Mouse (Mus musculus) limb, embryonic 11.5 days (tissue): ENCODE measurements at regions not wholly inside any gene's neighbourhood (a gene's known extent, or its start where the extent isn't known, plus 50 kb on each side); places are given as distances from the start of the nearest gene placed in this dataset.
A peak's percentile ranks its signal among the peaks of the same experiment; 100 is the strongest.

Experiments used
- ATAC-seq: fragments of 200-750 bp; cut with Nextera tagmentation; 2 replicates; pipeline ENCODE4 v1.8.0; 2017; ENCODE audit warnings: low read depth; ENCODE audit not compliant: insufficient number of reproducible peaks, low FRiP score, low TSS enrichment
- DNase-seq: peaks from one replicate; pipeline ENCODE4 v3.0.0-alpha.2; 2015; ENCODE audit warnings: low spot score
- H3K27ac ChIP-seq: fragments of 300-500 bp; sonication (generic); replicated peaks from 2 replicates; pipeline ENCODE4 v1.5.1; 2014; ENCODE audit warnings: low read depth, mild to moderate bottlenecking, low read length
- H3K27me3 ChIP-seq: fragments of 300-500 bp; sonication (generic); 2 replicates; pipeline ENCODE4 v1.6.1; 2014; ENCODE audit warnings: mild to moderate bottlenecking, low read length, mixed read lengths; ENCODE audit not compliant: control insufficient read depth, insufficient read depth
- H3K36me3 ChIP-seq: fragments of 300-500 bp; sonication (generic); 2 replicates; pipeline ENCODE4 v1.6.1; 2014; ENCODE audit warnings: mild to moderate bottlenecking, low read length, moderate library complexity, mixed read lengths; ENCODE audit not compliant: control insufficient read depth, insufficient read depth
- H3K4me1 ChIP-seq: fragments of 300-500 bp; sonication (generic); 2 replicates; pipeline ENCODE4 v1.6.1; 2014; ENCODE audit warnings: low read length, mixed read lengths; ENCODE audit not compliant: control insufficient read depth, insufficient read depth
- H3K4me2 ChIP-seq: fragments of 300-500 bp; sonication (generic); 2 replicates; pipeline ENCODE4 v1.6.1; 2014; ENCODE audit warnings: low read depth, mild to moderate bottlenecking, moderate library complexity; ENCODE audit not compliant: severe bottlenecking
- H3K4me3 ChIP-seq: fragments of 300-500 bp; sonication (generic); 2 replicates; pipeline ENCODE4 v1.5.1; 2014; ENCODE audit warnings: low read depth, low read length
- H3K9ac ChIP-seq: fragments of 300-500 bp; sonication (generic); 2 replicates; pipeline ENCODE4 v1.6.1; 2014; ENCODE audit warnings: mild to moderate bottlenecking, low read length
- H3K9me3 ChIP-seq: fragments of 300-500 bp; sonication (generic); 2 replicates; pipeline ENCODE4 v1.6.1; 2016; ENCODE audit warnings: low read length; ENCODE audit not compliant: control insufficient read depth
- WGBS: fragments of 180-500 bp; shearing (Covaris S2); extraction: QIAGEN DNeasy Blood & Tissue Kit; methylation state at CpG from one replicate; pipeline ENCODE4 v1.1.7; 2014; 5-methylcytosine and 5-hydroxymethylcytosine counted together

- 12% methylated on average over 5 of the region's 5 CpGs for WGBS
- no peaks in the 10 kb centered on the region for H3K9me3 ChIP-seq
- no peaks in the 10 kb centered on the region for H3K27me3 ChIP-seq
- ATAC-seq (peak; percentile 60; the same call in 1 of the 2 replicates), DNase-seq (peak; percentile 78)
- no peaks in the 10 kb centered on the region for H3K4me1 ChIP-seq
- no peak overlapping the region for H3K9ac ChIP-seq
- H3K4me2 ChIP-seq, result no peak overlapping the region
- H3K27ac ChIP-seq, result no peak overlapping the region
- H3K36me3 ChIP-seq, result no peaks in the 10 kb centered on the region
- no peak overlapping the region for H3K4me3 ChIP-seq
These were observed 54.2 kb upstream of the Rfpl4b start for GRCm38 (mm10) chr10:38875667-38876245.

DNA sequence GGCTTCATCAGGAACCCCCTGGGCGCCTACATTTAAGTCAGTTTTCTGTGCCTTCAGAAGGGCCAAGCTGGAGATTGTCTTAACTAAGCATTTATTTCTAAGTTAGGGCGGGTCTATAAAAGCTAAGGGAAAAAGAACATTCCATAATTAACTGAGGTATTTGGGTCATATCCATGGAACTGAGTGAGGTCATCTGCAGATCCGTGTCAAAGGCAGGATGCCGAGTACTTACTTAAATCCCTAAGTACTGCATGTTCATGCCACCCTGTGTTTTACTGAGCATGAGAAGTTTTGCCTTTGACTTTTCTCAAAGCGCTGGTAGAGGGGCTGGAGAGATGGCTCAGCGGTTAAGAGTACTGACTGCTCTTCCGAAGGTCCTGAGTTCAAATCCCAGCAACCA is 57.7 kb upstream of the Rfpl4b start:
- Histone ChIP-seq H3K27me3 (no peaks in the 10 kb centered on the region), H3K4me1 (0 out of 2 replicates have a peak, but pooled peaks cover 3% of the 10 kb centered on the region), H3K9me3 (no peaks in the 10 kb centered on the region), H3K36me3 (no peaks in the 10 kb centered on the region), H3K4me2 (no peak overlapping the region), H3K9ac (no peak overlapping the region), H3K4me3 (no peak overlapping the region), H3K27ac (no peak overlapping the region)
- no peak for ATAC-seq
- no peak for DNase-seq
- WGBS, result 93% methylated on average over 7 of the region's 7 CpGs

DNA sequence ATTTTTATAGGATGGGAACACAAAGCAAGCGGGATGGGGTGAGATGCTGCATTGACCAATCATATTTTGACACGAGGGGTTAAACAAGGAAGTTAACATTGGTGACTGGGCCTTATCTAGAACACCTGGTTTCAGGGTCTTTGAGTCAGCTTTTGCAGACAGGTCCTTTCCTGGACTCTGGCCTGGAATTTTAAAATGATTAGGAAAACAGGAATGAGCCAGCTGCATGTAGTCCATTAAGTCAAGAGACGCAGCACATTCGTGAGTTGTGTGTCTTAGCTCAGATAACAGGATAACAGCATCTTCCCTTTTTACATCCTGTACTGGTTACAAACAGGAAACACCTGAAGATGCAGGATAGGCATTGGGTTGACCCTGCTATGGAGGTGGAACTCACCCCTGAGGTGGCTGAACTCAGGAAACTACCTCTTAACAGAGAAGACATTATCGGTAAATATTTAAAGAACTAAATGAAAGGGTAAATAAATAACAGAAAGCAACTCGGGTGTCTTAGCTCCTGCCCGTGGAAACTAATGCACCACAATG is 59.1 kb upstream of the Rfpl4b start:
- H3K4me1 ChIP-seq, result 0 out of 2 replicates have a peak, but pooled peaks cover 3% of the 10 kb centered on the region
- no peak for DNase-seq
- H3K27me3 ChIP-seq, result no peaks in the 10 kb centered on the region
- no peak for ATAC-seq
- no peak overlapping the region for H3K4me3 ChIP-seq
- H3K9me3 ChIP-seq, result no peaks in the 10 kb centered on the region
- H3K36me3 ChIP-seq, result no peaks in the 10 kb centered on the region
- no peak overlapping the region for H3K27ac ChIP-seq
- H3K9ac ChIP-seq, result no peak overlapping the region
- WGBS, result 76% methylated on average over 7 of the region's 7 CpGs
- no peak overlapping the region for H3K4me2 ChIP-seq

DNA sequence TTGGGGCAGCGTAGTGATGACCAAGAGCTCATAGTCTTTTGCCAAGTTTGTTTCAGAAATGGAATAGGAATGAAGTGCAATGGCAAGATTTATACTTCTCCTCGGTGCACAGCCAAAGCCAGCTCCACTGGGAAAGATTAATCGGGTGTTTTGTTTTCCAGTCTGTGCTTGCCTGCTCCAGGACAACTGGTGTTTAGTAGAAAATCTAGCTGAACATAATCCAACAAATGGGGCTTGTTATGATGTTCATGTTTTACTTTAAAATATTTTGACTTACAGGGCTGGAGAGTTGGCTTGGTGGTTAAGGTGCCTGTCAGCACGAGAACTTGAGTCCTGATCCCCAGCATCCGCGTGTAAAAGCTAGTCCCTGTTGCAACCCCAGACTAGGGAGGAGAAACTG is 60.6 kb upstream of the Rfpl4b start:
- no peak for DNase-seq

DNA sequence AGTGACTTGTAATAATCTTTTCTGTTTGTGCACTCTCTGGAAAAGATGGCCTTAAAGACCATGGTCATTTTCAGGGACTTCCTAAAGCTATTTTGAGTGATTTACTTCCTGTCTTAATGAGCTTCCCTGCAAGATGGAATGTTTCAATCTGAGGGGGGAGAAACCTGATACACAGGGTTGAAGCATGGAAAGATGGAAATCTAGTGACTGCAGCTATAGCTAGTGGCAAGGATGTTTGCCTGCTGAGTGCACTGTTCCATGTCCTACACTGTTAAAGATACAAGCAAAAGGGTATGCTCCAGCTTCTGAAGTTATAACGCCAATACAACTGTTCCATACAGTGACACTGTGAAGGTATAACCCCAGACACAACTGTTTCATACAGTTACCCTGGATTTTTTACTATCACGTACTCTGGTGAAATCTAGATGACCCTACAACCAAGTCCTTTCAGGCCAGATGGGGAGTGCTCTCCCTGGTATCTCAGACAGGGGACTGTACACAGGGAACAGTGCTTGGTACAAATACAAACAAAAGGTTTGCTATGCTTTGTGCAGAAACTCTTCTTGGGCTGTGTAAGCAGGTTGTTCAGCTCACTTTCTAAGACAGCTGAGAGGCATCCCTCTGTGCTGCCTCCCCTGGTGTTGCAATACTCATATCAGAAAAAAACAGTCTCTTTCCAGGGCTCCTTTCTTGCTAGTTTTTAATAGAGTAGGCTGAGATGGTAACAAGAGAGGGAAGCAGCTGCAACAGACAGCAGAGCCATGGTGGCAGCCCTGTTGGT is 62.4 kb upstream of the Rfpl4b start:
- no peaks in the 10 kb centered on the region for H3K9me3 ChIP-seq
- WGBS, result 84% methylated on average over 2 of the region's 2 CpGs
- H3K4me2 ChIP-seq, result no peak overlapping the region
- no peak overlapping the region for H3K4me3 ChIP-seq
- H3K27me3 ChIP-seq, result no peaks in the 10 kb centered on the region
- H3K9ac ChIP-seq, result no peak overlapping the region
- H3K4me1 ChIP-seq, result 0 out of 2 replicates have a peak, but pooled peaks cover 3% of the 10 kb centered on the region
- ATAC-seq (no peak), DNase-seq (no peak)
- H3K36me3 ChIP-seq, result no peaks in the 10 kb centered on the region
- no peak overlapping the region for H3K27ac ChIP-seq

More for the DNA sequence above, 60.6 kb upstream of the Rfpl4b start:
- WGBS, result 89% methylated on average over 6 of the region's 6 CpGs
- Histone ChIP-seq H3K27ac (no peak overlapping the region), H3K9ac (no peak overlapping the region), H3K36me3 (no peaks in the 10 kb centered on the region), H3K4me2 (no peak overlapping the region), H3K4me1 (0 out of 2 replicates have a peak, but pooled peaks cover 3% of the 10 kb centered on the region), H3K9me3 (no peaks in the 10 kb centered on the region), H3K27me3 (no peaks in the 10 kb centered on the region), H3K4me3 (no peak overlapping the region)
- no peak for ATAC-seq

DNA sequence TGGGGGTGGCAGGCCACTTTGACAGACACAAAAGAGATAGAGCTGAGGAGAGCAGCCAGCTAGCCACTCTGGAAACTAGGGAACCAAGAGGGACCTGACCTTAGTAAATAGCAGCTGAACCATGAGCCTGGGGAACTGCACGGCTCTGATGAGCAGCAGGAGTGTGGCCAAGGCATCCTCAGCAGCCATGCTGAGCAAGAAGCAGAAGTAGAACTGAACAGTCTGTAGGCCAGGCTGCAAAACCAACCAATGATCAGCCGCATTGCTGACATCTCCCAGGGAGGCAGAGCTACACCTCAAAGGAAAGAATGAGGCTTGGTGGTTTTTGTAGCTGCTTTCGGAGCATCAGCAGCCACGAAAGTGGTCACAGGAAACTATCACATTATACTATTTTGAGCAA is 63.1 kb upstream of the Rfpl4b start:
- H3K36me3 ChIP-seq, result no peaks in the 10 kb centered on the region
- 78% methylated on average over 4 of the region's 4 CpGs for WGBS
- no peaks in the 10 kb centered on the region for H3K9me3 ChIP-seq
- DNase-seq (no peak), ATAC-seq (no peak)
- H3K9ac ChIP-seq, result no peak overlapping the region
- no peak overlapping the region for H3K4me3 ChIP-seq
- no peaks in the 10 kb centered on the region for H3K27me3 ChIP-seq
- H3K27ac ChIP-seq, result no peak overlapping the region
- 0 out of 2 replicates have a peak, but pooled peaks cover 3% of the 10 kb centered on the region for H3K4me1 ChIP-seq
- no peak overlapping the region for H3K4me2 ChIP-seq

GRCm38 (mm10) chr10:38886441-38886840 is 64.9 kb upstream of the Rfpl4b start:
- Histone ChIP-seq H3K27ac (no peak overlapping the region), H3K36me3 (no peaks in the 10 kb centered on the region), H3K4me3 (no peak overlapping the region), H3K4me2 (no peak overlapping the region), H3K27me3 (no peaks in the 10 kb centered on the region), H3K9ac (no peak overlapping the region), H3K4me1 (0 out of 2 replicates have a peak, but pooled peaks cover 3% of the 10 kb centered on the region), H3K9me3 (no peaks in the 10 kb centered on the region)
- DNase-seq (no peak), ATAC-seq (no peak)
- WGBS, result 65% methylated on average over 2 of the region's 2 CpGs

DNA sequence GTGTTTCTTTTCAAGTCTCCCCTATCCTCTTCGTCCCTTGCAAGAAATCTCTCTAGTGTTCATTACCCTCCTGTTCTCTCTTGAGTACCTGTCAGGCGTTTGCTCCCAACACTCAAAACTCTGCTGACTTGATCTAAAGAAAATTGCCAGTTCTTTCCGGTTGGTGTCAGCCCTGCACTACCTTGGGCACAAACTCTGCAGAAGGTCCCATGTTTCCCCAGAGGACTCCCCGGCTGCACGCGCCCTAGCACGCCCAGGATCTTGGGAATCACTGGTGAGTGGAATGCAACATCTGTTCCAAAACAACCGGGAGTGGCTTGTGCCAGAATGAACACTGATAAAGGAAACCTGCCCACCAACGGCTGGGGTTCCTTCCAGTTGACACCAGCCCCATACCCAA is 66.3 kb upstream of the Rfpl4b start:
- no peaks in the 10 kb centered on the region for H3K9me3 ChIP-seq
- no peak overlapping the region for H3K27ac ChIP-seq
- no peak overlapping the region for H3K9ac ChIP-seq
- H3K27me3 ChIP-seq, result no peaks in the 10 kb centered on the region
- 0 out of 2 replicates have a peak, but pooled peaks cover 3% of the 10 kb centered on the region for H3K4me1 ChIP-seq
- DNase-seq (no peak), ATAC-seq (no peak)
- H3K4me3 ChIP-seq, result no peak overlapping the region
- H3K4me2 ChIP-seq, result no peak overlapping the region
- H3K36me3 ChIP-seq, result no peaks in the 10 kb centered on the region
- 85% methylated on average over 9 of the region's 9 CpGs for WGBS
